Mouse (Mus musculus): ENCODE measurements around the gene Prl4a1. TPM values are rescaled to one million over a fixed set of nuclear protein-coding genes. Genes with fewer than 3 reads are reported as not detected.
A peak's percentile ranks its signal among the peaks of the same experiment; 100 is the strongest.
"Not testable (repeated sequence)": the region's sequence is repeated elsewhere in the genome, so short reads cannot be mapped to it uniquely, and the experiment has no call there.

Gene Prl4a1
- polyA plus RNA-seq (2012; rRNA removed), result not detected in 2 replicates

- DNase-seq (ENCODE audit: low read depth, low spot score), result no peak
- 94% methylated on average over 3 of the region's 3 CpGs for WGBS
Measured at GRCm38 (mm10) chr13:28015912-28016311, at the start of gene Prl4a1. Gene Prl4a1 (plus strand): TSS chr13:28016212.

DNA sequence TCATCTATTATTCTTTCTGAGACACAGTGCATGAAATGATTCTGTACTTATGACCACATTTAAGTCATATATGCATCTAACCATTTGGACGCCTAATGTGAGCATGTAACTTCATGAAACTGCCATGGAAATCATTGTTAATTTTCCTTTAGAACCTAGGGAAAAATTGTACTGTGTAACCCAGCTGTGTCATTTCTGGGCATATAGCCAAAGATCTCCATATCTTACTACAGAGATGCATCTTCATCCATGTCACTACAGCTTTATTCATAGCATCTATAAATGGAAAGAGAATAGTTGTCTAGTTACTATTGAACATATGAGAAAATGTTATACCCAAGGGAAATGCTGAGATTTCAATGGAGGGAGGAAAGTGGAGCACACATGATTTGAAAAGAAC, 43.1 kb upstream of the Prl4a1 start:
- WGBS, result 74% methylated on average over 1 of the region's 1 CpGs
- no peak for DNase-seq (ENCODE audit: low read depth, low spot score)

DNA sequence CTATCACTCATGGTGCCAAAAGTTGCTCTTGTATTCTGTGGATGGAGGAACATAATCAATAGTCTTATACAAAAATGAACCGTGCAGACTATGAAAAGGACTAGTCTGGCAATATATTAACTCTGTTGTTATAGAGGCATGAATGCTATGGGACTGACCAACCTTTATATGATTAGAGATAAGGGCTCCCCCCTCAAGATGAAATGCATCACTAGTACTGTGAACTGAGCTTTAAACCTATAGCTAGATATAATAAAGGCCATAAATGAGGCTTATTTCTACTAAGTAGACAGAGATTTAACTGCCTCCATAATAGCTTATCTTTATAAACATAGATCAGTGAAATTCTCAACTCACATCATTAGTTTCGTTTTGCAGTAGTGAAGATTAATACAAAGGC, 41.7 kb upstream of the Prl4a1 start:
- 55% methylated on average over 2 of the region's 2 CpGs for WGBS
- DNase-seq (ENCODE audit: low read depth, low spot score), result not testable (repeated sequence)

- WGBS, result 92% methylated on average over 2 of the region's 2 CpGs
- no peak for DNase-seq (ENCODE audit: low read depth, low spot score)
Measured at GRCm38 (mm10) chr13:27977646-27978045, 38.4 kb upstream of the Prl4a1 start.

DNA sequence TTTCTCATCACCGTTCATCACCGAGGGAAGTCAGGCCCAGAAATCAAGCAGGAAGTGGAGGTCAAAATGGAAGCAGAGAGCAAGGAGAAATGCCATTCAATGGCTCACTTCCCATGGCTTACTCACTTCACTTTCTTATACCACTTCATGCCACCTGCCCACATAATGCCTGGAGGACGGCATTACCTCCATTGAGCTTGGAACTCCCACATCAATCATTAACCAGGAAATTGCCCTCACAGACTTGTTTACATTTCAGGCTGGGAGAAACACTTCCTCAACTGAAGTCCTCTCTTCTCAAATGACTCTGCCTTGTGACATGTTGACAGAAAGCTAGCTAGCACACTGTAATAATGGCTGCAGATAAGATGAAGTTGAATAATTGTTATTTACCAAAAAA, 19.5 kb upstream of the Prl4a1 start:
- DNase-seq (ENCODE audit: low read depth, low spot score), result peak; percentile 92
- 25% methylated on average over 3 of the region's 3 CpGs for WGBS

GRCm38 (mm10) chr13:28029330-28029729, 13.3 kb downstream of the Prl4a1 start:
- no peak for DNase-seq (ENCODE audit: low read depth, low spot score)

- WGBS, result 48% methylated on average over 3 of the region's 3 CpGs
- no peak for DNase-seq (ENCODE audit: low read depth, low spot score)
Measured at GRCm38 (mm10) chr13:28069315-28069714, 53.3 kb downstream of the Prl4a1 start.

Other genes starting within 250 kb of the Prl4a1 start
- not detected in 2 replicates for gene Prl7c1, start 235.4 kb upstream of the Prl4a1 start, polyA plus RNA-seq (2012; rRNA removed)
- gene Prl2a1, start 214.6 kb upstream of the Prl4a1 start, polyA plus RNA-seq (2012; rRNA removed), result not detected in 2 replicates
- gene Prl2c1, start 166.9 kb upstream of the Prl4a1 start, polyA plus RNA-seq (2012; rRNA removed), result not detected in 2 replicates
- not detected in 2 replicates for gene Prl5a1, start 126.3 kb downstream of the Prl4a1 start, polyA plus RNA-seq (2012; rRNA removed)
- gene Gm11361, start 241.3 kb downstream of the Prl4a1 start, polyA plus RNA-seq (2012; rRNA removed), result 2.4 and 3.8 TPM in 2 replicates